Mouse (Mus musculus) gastrocnemius, postnatal 36 days (tissue): ENCODE data around the gene Nop2. TPM values are rescaled to one million over a fixed set of nuclear protein-coding genes. Genes with fewer than 3 reads are reported as not detected.

Experiments used
- DNase-seq, 2 experiments: peaks; one replicate each; pipeline ENCODE4 v3.0.0; 2022
- intact Hi-C: fragments of 180-260 bp; cut with DNase I; formaldehyde crosslinking; loops from one replicate; pipeline ENCODE4 v1.15.1; 2025
- total RNA-seq, 2 experiments: library from RNA; stranded (reverse); gene quantifications; 2 replicates each; pipeline ENCODE4 v1.2.3; 2021

The Nop2 gene
- total RNA-seq, 2 experiments from 2014 or later: 14.6 to 19.0 TPM

GRCm38 (mm10) chr6:125104223-125104622 is 27.5 kb upstream of the Nop2 start:
- intact Hi-C loops: loop anchor here (5.0 kb wide), 1 partner anchor 33 kb away; no protein-coding TSS in a partner anchor

GRCm38 (mm10) chr6:125107705-125108104 is 24.0 kb upstream of the Nop2 start:
- intact Hi-C loops: no loop called here
- DNase-seq: no peak

More at GRCm38 (mm10) chr6:125104223-125104622, 27.5 kb upstream of the Nop2 start:
- DNase-seq: no peak

- intact Hi-C loops: no loop called here
- DNase-seq: no peak
Measured at GRCm38 (mm10) chr6:125109371-125109770, 22.3 kb upstream of the Nop2 start.

- intact Hi-C loops: no loop called here
- DNase-seq: peak in 1 of 2 experiments; percentile 30
Measured at GRCm38 (mm10) chr6:125110927-125111326, 20.8 kb upstream of the Nop2 start.

GRCm38 (mm10) chr6:125112553-125112952 is 19.2 kb upstream of the Nop2 start:
- DNase-seq: no peak
- intact Hi-C loops: no loop called here

- DNase-seq: no peak
- intact Hi-C loops: no loop called here
Measured at GRCm38 (mm10) chr6:125119387-125119786, 12.3 kb upstream of the Nop2 start.

- no peak for DNase-seq
- intact Hi-C loops: no loop called here
Measured at GRCm38 (mm10) chr6:125128724-125129123, 3.0 kb upstream of the Nop2 start.

GRCm38 (mm10) chr6:125129710-125130402 is 1.9 kb upstream of the Nop2 start:
- DNase-seq: no peak
- intact Hi-C loops: loop anchor here (5.0 kb wide), 1 partner anchor 88 kb away; no protein-coding TSS in a partner anchor

- no peak for DNase-seq
- intact Hi-C loops: loop anchor here (5.0 kb wide), 1 partner anchor 90 kb away; no protein-coding TSS in a partner anchor
Measured at GRCm38 (mm10) chr6:125132470-125132869, 761 bp downstream of the Nop2 start.

- DNase-seq: no peak
- intact Hi-C loops: loop anchor here (5.0 kb wide), 1 partner anchor 35 kb away; no protein-coding TSS in a partner anchor
Measured at GRCm38 (mm10) chr6:125137002-125137671, 5.4 kb downstream of the Nop2 start.

GRCm38 (mm10) chr6:125139747-125140146 is 8.0 kb downstream of the Nop2 start:
- intact Hi-C loops: loop anchor here (5.0 kb wide), 1 partner anchor 37 kb away; no protein-coding TSS in a partner anchor

GRCm38 (mm10) chr6:125142436-125142835 is 10.7 kb downstream of the Nop2 start:
- DNase-seq: no peak
- intact Hi-C loops: no loop called here

More at GRCm38 (mm10) chr6:125139747-125140146, 8.0 kb downstream of the Nop2 start:
- no peak for DNase-seq

GRCm38 (mm10) chr6:125143128-125143527 is 11.4 kb downstream of the Nop2 start:
- intact Hi-C loops: no loop called here
- DNase-seq: no peak

GRCm38 (mm10) chr6:125143904-125144303 is 12.2 kb downstream of the Nop2 start:
- no peak for DNase-seq

GRCm38 (mm10) chr6:125145001-125145400 is 13.3 kb downstream of the Nop2 start, which contains the start of gene Iffo1:
Gene Iffo1, plus strand, starts transcription at chr6:125145241.
- DNase-seq: peak; percentile 77 to 87
- intact Hi-C loops: no loop called here

More at GRCm38 (mm10) chr6:125143904-125144303, 12.2 kb downstream of the Nop2 start:
- intact Hi-C loops: no loop called here

- intact Hi-C loops: no loop called here
- DNase-seq: no peak
Measured at GRCm38 (mm10) chr6:125145479-125145951, 13.8 kb downstream of the Nop2 start.

GRCm38 (mm10) chr6:125146148-125146547 is 14.4 kb downstream of the Nop2 start:
- intact Hi-C loops: no loop called here

GRCm38 (mm10) chr6:125146797-125147196 is 15.1 kb downstream of the Nop2 start:
- peak in 1 of 2 experiments; percentile 37 for DNase-seq
- intact Hi-C loops: no loop called here

More at GRCm38 (mm10) chr6:125146148-125146547, 14.4 kb downstream of the Nop2 start:
- no peak for DNase-seq

GRCm38 (mm10) chr6:125147329-125147728 is 15.6 kb downstream of the Nop2 start:
- intact Hi-C loops: no loop called here
- DNase-seq: no peak

- intact Hi-C loops: no loop called here
- peak; percentile 55 to 62 for DNase-seq
Measured at GRCm38 (mm10) chr6:125148251-125148925, 16.7 kb downstream of the Nop2 start.
